Mouse (Mus musculus): ENCODE data around the gene Ndufa10. TPM values are rescaled to one million over a fixed set of nuclear protein-coding genes. Genes with fewer than 3 reads are reported as not detected.
"Not testable (repeated sequence)": the region's sequence is repeated elsewhere in the genome, so short reads cannot be mapped to it uniquely, and the experiment has no call there.

Ndufa10 gene
- polyA plus RNA-seq (2012; rRNA removed) = 83.6 and 96.7 TPM in 2 replicates

- no peaks in the 10 kb centered on the region; the same call in 1 of the 2 replicates for H3K36me3 ChIP-seq (ENCODE audit: control insufficient read depth, insufficient read depth, low read length)
- H3K4me1 ChIP-seq (replicated peaks; ENCODE audit: control insufficient read depth, insufficient read depth, low read length) = peaks cover 10% of the 10 kb centered on the region
- TF ChIP-seq CTCF (IDR thresholded peaks at IDR 0.05; ENCODE audit: borderline replicate concordance, control insufficient read depth, extremely low read depth, insufficient read depth, low read length, poor library complexity) (no peak), POLR2A (IDR thresholded peaks at IDR 0.05; ENCODE audit: control insufficient read depth, extremely low read depth, insufficient read depth, low read length, poor library complexity) (peak; percentile 62)
- peak within 1 kb of the TSS; percentile 22 for H3K27ac ChIP-seq (ENCODE audit: control insufficient read depth, insufficient read depth, low read length)
- no peaks in the 10 kb centered on the region for H3K27me3 ChIP-seq (ENCODE audit: control insufficient read depth, insufficient read depth, low read length)
- H3K4me3 ChIP-seq (ENCODE audit: control insufficient read depth, insufficient read depth, low read length) = peak within 1 kb of the TSS; percentile 67
- under 1% methylated on average over 67 of the region's 67 CpGs for WGBS
- DNase-seq = peak; percentile 93
These were observed at the start of gene Ndufa10 for GRCm38 (mm10) chr1:92473165-92474041. Gene Ndufa10 (minus strand): TSS chr1:92473860.

GRCm38 (mm10) chr1:92521376-92521775 lies 47.7 kb upstream of the Ndufa10 start:
- Histone ChIP-seq H3K4me1 (replicated peaks; ENCODE audit: control insufficient read depth, insufficient read depth, low read length) (no peaks in the 10 kb centered on the region), H3K27ac (ENCODE audit: control insufficient read depth, insufficient read depth, low read length) (no peak overlapping the region), H3K4me3 (ENCODE audit: control insufficient read depth, insufficient read depth, low read length) (no peak overlapping the region), H3K36me3 (ENCODE audit: control insufficient read depth, insufficient read depth, low read length) (no peaks in the 10 kb centered on the region), H3K27me3 (ENCODE audit: control insufficient read depth, insufficient read depth, low read length) (no peaks in the 10 kb centered on the region)
- peak; percentile 2 for DNase-seq
- WGBS = 19% methylated on average over 10 of the region's 10 CpGs
- no peak for TF ChIP-seq CTCF (IDR thresholded peaks at IDR 0.05; ENCODE audit: borderline replicate concordance, control insufficient read depth, extremely low read depth, insufficient read depth, low read length, poor library complexity)
- TF ChIP-seq POLR2A (IDR thresholded peaks at IDR 0.05; ENCODE audit: control insufficient read depth, extremely low read depth, insufficient read depth, low read length, poor library complexity) = no peak

- no peak overlapping the region for H3K4me3 ChIP-seq (ENCODE audit: control insufficient read depth, insufficient read depth, low read length)
- no peak for DNase-seq
- no peaks in the 10 kb centered on the region for H3K27me3 ChIP-seq (ENCODE audit: control insufficient read depth, insufficient read depth, low read length)
- no peaks in the 10 kb centered on the region for H3K36me3 ChIP-seq (ENCODE audit: control insufficient read depth, insufficient read depth, low read length)
- no peak overlapping the region for H3K27ac ChIP-seq (ENCODE audit: control insufficient read depth, insufficient read depth, low read length)
- 82% methylated on average over 6 of the region's 6 CpGs for WGBS
- no peak for TF ChIP-seq CTCF (IDR thresholded peaks at IDR 0.05; ENCODE audit: borderline replicate concordance, control insufficient read depth, extremely low read depth, insufficient read depth, low read length, poor library complexity)
- TF ChIP-seq POLR2A (IDR thresholded peaks at IDR 0.05; ENCODE audit: control insufficient read depth, extremely low read depth, insufficient read depth, low read length, poor library complexity) = no peak
- no peaks in the 10 kb centered on the region for H3K4me1 ChIP-seq (replicated peaks; ENCODE audit: control insufficient read depth, insufficient read depth, low read length)
These were observed 45.4 kb upstream of the Ndufa10 start for GRCm38 (mm10) chr1:92519046-92519445.

- WGBS = 88% methylated on average over 3 of the region's 3 CpGs
- H3K27me3 ChIP-seq (ENCODE audit: control insufficient read depth, insufficient read depth, low read length) = no peaks in the 10 kb centered on the region
- H3K4me3 ChIP-seq (ENCODE audit: control insufficient read depth, insufficient read depth, low read length) = no peak within 1 kb of the TSS
These were observed 44.9 kb upstream of the Ndufa10 start, which contains the start of gene Olfr1414 for GRCm38 (mm10) chr1:92518561-92518960. Gene Olfr1414 (minus strand): TSS chr1:92518661.

GRCm38 (mm10) chr1:92515390-92515789 lies 41.7 kb upstream of the Ndufa10 start:
- H3K27me3 ChIP-seq (ENCODE audit: control insufficient read depth, insufficient read depth, low read length) = no peaks in the 10 kb centered on the region
- H3K27ac ChIP-seq (ENCODE audit: control insufficient read depth, insufficient read depth, low read length) = no peak overlapping the region
- DNase-seq = no peak
- no peaks in the 10 kb centered on the region for H3K36me3 ChIP-seq (ENCODE audit: control insufficient read depth, insufficient read depth, low read length)
- TF ChIP-seq CTCF (IDR thresholded peaks at IDR 0.05; ENCODE audit: borderline replicate concordance, control insufficient read depth, extremely low read depth, insufficient read depth, low read length, poor library complexity) (no peak), POLR2A (IDR thresholded peaks at IDR 0.05; ENCODE audit: control insufficient read depth, extremely low read depth, insufficient read depth, low read length, poor library complexity) (no peak)
- WGBS = 54% methylated on average over 11 of the region's 11 CpGs
- no peaks in the 10 kb centered on the region for H3K4me1 ChIP-seq (replicated peaks; ENCODE audit: control insufficient read depth, insufficient read depth, low read length)
- H3K4me3 ChIP-seq (ENCODE audit: control insufficient read depth, insufficient read depth, low read length) = no peak overlapping the region

More at GRCm38 (mm10) chr1:92518561-92518960, 44.9 kb upstream of the Ndufa10 start, which contains the start of gene Olfr1414:
- no peaks in the 10 kb centered on the region for H3K36me3 ChIP-seq (ENCODE audit: control insufficient read depth, insufficient read depth, low read length)
- no peaks in the 10 kb centered on the region for H3K4me1 ChIP-seq (replicated peaks; ENCODE audit: control insufficient read depth, insufficient read depth, low read length)
- no peak for DNase-seq
- TF ChIP-seq CTCF (IDR thresholded peaks at IDR 0.05; ENCODE audit: borderline replicate concordance, control insufficient read depth, extremely low read depth, insufficient read depth, low read length, poor library complexity) (no peak), POLR2A (IDR thresholded peaks at IDR 0.05; ENCODE audit: control insufficient read depth, extremely low read depth, insufficient read depth, low read length, poor library complexity) (no peak)
- no peak within 1 kb of the TSS for H3K27ac ChIP-seq (ENCODE audit: control insufficient read depth, insufficient read depth, low read length)

GRCm38 (mm10) chr1:92511646-92512045 lies 38.0 kb upstream of the Ndufa10 start:
- H3K4me1 ChIP-seq (replicated peaks; ENCODE audit: control insufficient read depth, insufficient read depth, low read length); H3K36me3 ChIP-seq (ENCODE audit: control insufficient read depth, insufficient read depth, low read length); DNase-seq; H3K4me3 ChIP-seq (ENCODE audit: control insufficient read depth, insufficient read depth, low read length); H3K27ac ChIP-seq (ENCODE audit: control insufficient read depth, insufficient read depth, low read length); H3K27me3 ChIP-seq (ENCODE audit: control insufficient read depth, insufficient read depth, low read length): not testable (repeated sequence)
- WGBS = 88% methylated on average over 5 of the region's 5 CpGs

All from thymus, adult 2 months (tissue).